Mouse (Mus musculus): ENCODE measurements around the gene Krba1. TPM values are rescaled to one million over a fixed set of nuclear protein-coding genes. Genes with fewer than 3 reads are reported as not detected.

The Krba1 gene
- polyA plus RNA-seq, 1 experiment: 2.6 TPM

GRCm38 (mm10) chr6:48464966-48465679 is 69.7 kb downstream of the Krba1 start:
- no peaks in the 10 kb centered on the region for H3K36me3 ChIP-seq (ENCODE audit: control insufficient read depth, insufficient read depth)
- H3ac ChIP-seq (ENCODE audit: control insufficient read depth, insufficient read length): no peak overlapping the region
- no peak for TF ChIP-seq MAX (IDR thresholded peaks at IDR 0.05; ENCODE audit: low read depth)
- no peak for TF ChIP-seq POLR2A (IDR thresholded peaks at IDR 0.05; ENCODE audit: insufficient read length, low read depth)
- TF ChIP-seq E2F4 (IDR thresholded peaks at IDR 0.05; ENCODE audit: insufficient read depth): no peak
- TF ChIP-seq POLR2AphosphoS2 (IDR thresholded peaks at IDR 0.05; ENCODE audit: insufficient read length, low read depth): no peak
- no peak for TF ChIP-seq TCF3 (IDR thresholded peaks at IDR 0.05; ENCODE audit: insufficient read length, low read depth)
- no peak for TF ChIP-seq MYOG (IDR thresholded peaks at IDR 0.05; ENCODE audit: control insufficient read depth in 1 of 3, insufficient read depth in 1 of 3, insufficient read length in 2 of 3, low read depth in 2 of 3)
- no peak for TF ChIP-seq USF1 (IDR thresholded peaks at IDR 0.05; ENCODE audit: low read depth)
- TF ChIP-seq CEBPB (IDR thresholded peaks at IDR 0.05; ENCODE audit: insufficient read depth, poor library complexity, severe bottlenecking): no peak
- TF ChIP-seq SRF (IDR thresholded peaks at IDR 0.05; ENCODE audit: control insufficient read depth, insufficient read length, low read depth): no peak
- H3K79me2 ChIP-seq (ENCODE audit: control insufficient read depth, insufficient read depth): no peaks in the 10 kb centered on the region
- no peak overlapping the region for H3K4me2 ChIP-seq (ENCODE audit: low read depth)
- no peak overlapping the region for H3K4me3 ChIP-seq
- peaks cover 16% of the 10 kb centered on the region for H3K27me3 ChIP-seq (ENCODE audit: control insufficient read depth, insufficient read depth, insufficient read length)

- TF ChIP-seq POLR2A (IDR thresholded peaks at IDR 0.05; ENCODE audit: insufficient read length, low read depth) (no peak), E2F4 (IDR thresholded peaks at IDR 0.05; ENCODE audit: insufficient read depth) (no peak), CEBPB (IDR thresholded peaks at IDR 0.05; ENCODE audit: insufficient read depth, poor library complexity, severe bottlenecking) (no peak), TCF12 (IDR thresholded peaks at IDR 0.05; ENCODE audit: insufficient read depth, poor library complexity, severe bottlenecking) (no peak), REST (IDR thresholded peaks at IDR 0.05; ENCODE audit: insufficient read depth, insufficient read length) (no peak), POLR2AphosphoS2 (IDR thresholded peaks at IDR 0.05; ENCODE audit: insufficient read length, low read depth) (no peak), MYOD1 (IDR thresholded peaks at IDR 0.05; ENCODE audit: control insufficient read depth in 1 of 3, insufficient read length in 2 of 3, low read depth in 2 of 3) (no peak), SRF (IDR thresholded peaks at IDR 0.05; ENCODE audit: control insufficient read depth, insufficient read length, low read depth) (no peak), TCF3 (IDR thresholded peaks at IDR 0.05; ENCODE audit: insufficient read length, low read depth) (no peak), MYOG (IDR thresholded peaks at IDR 0.05; ENCODE audit: control insufficient read depth in 1 of 3, insufficient read depth in 1 of 3, insufficient read length in 2 of 3, low read depth in 2 of 3) (no peak), MAX (IDR thresholded peaks at IDR 0.05; ENCODE audit: low read depth) (no peak), USF1 (IDR thresholded peaks at IDR 0.05; ENCODE audit: low read depth) (no peak)
- Histone ChIP-seq H3K36me3 (ENCODE audit: control insufficient read depth, insufficient read depth) (no peaks in the 10 kb centered on the region), H3ac (ENCODE audit: control insufficient read depth, insufficient read length) (no peak overlapping the region), H3K4me3 (no peak overlapping the region), H3K79me2 (ENCODE audit: control insufficient read depth, insufficient read depth) (no peaks in the 10 kb centered on the region), H3K27me3 (ENCODE audit: control insufficient read depth, insufficient read depth, insufficient read length) (peaks cover 9% of the 10 kb centered on the region), H3K4me2 (ENCODE audit: low read depth) (no peak overlapping the region)
Measured at GRCm38 (mm10) chr6:48466715-48467114, 71.3 kb downstream of the Krba1 start.

GRCm38 (mm10) chr6:48467490-48467889 is 72.1 kb downstream of the Krba1 start:
- H3ac ChIP-seq (ENCODE audit: control insufficient read depth, insufficient read length): no peak overlapping the region
- no peaks in the 10 kb centered on the region for H3K79me2 ChIP-seq (ENCODE audit: control insufficient read depth, insufficient read depth)
- H3K36me3 ChIP-seq (ENCODE audit: control insufficient read depth, insufficient read depth): no peaks in the 10 kb centered on the region
- peaks cover 10% of the 10 kb centered on the region for H3K27me3 ChIP-seq (ENCODE audit: control insufficient read depth, insufficient read depth, insufficient read length)
- H3K4me3 ChIP-seq: no peak overlapping the region
- H3K4me2 ChIP-seq (ENCODE audit: low read depth): no peak overlapping the region
- TF ChIP-seq SRF (IDR thresholded peaks at IDR 0.05; ENCODE audit: control insufficient read depth, insufficient read length, low read depth) (no peak), CEBPB (IDR thresholded peaks at IDR 0.05; ENCODE audit: insufficient read depth, poor library complexity, severe bottlenecking) (no peak), MYOG (IDR thresholded peaks at IDR 0.05; ENCODE audit: control insufficient read depth in 1 of 3, insufficient read depth in 1 of 3, insufficient read length in 2 of 3, low read depth in 2 of 3) (no peak), MAX (IDR thresholded peaks at IDR 0.05; ENCODE audit: low read depth) (no peak), POLR2A (IDR thresholded peaks at IDR 0.05; ENCODE audit: insufficient read length, low read depth) (no peak), E2F4 (IDR thresholded peaks at IDR 0.05; ENCODE audit: insufficient read depth) (no peak), USF1 (IDR thresholded peaks at IDR 0.05; ENCODE audit: low read depth) (no peak), TCF12 (IDR thresholded peaks at IDR 0.05; ENCODE audit: insufficient read depth, poor library complexity, severe bottlenecking) (no peak), MYOD1 (IDR thresholded peaks at IDR 0.05; ENCODE audit: control insufficient read depth in 1 of 3, insufficient read length in 2 of 3, low read depth in 2 of 3) (no peak), POLR2AphosphoS2 (IDR thresholded peaks at IDR 0.05; ENCODE audit: insufficient read length, low read depth) (no peak), TCF3 (IDR thresholded peaks at IDR 0.05; ENCODE audit: insufficient read length, low read depth) (no peak)

Other genes with a start within 250 kb of the Krba1 start
- gene Zfp467, start 50.2 kb downstream of the Krba1 start, polyA plus RNA-seq (2012; fragmentation: generic; extraction: Trizol): 1.7 TPM
- 2.5 TPM for gene Sspo, start 52.6 kb downstream of the Krba1 start, polyA plus RNA-seq (2012; fragmentation: generic; extraction: Trizol)
- gene Atp6v0e2, start 142.0 kb downstream of the Krba1 start, polyA plus RNA-seq (2012; fragmentation: generic; extraction: Trizol): 5.1 TPM
- 10.0 TPM for gene Lrrc61, start 159.2 kb downstream of the Krba1 start, polyA plus RNA-seq (2012; fragmentation: generic; extraction: Trizol)
- 0.17 TPM for gene Rarres2, start 177.2 kb downstream of the Krba1 start, polyA plus RNA-seq (2012; fragmentation: generic; extraction: Trizol)
- not detected for gene Gm45021, start 194.0 kb downstream of the Krba1 start, polyA plus RNA-seq (2012; fragmentation: generic; extraction: Trizol)
- 15.3 TPM for gene Repin1, start 198.3 kb downstream of the Krba1 start, polyA plus RNA-seq (2012; fragmentation: generic; extraction: Trizol)
- gene Gm44965, start 198.4 kb downstream of the Krba1 start, polyA plus RNA-seq (2012; fragmentation: generic; extraction: Trizol): 1.5 TPM
- gene Zfp775, start 206.5 kb downstream of the Krba1 start, polyA plus RNA-seq (2012; fragmentation: generic; extraction: Trizol): 4.1 TPM
- 0.01 TPM for gene AI854703, start 231.2 kb downstream of the Krba1 start, polyA plus RNA-seq (2012; fragmentation: generic; extraction: Trizol)